Mouse (Mus musculus) intestine, postnatal 0 days (tissue): ENCODE results near the gene Rap1gds1. TPM values are rescaled to one million over a fixed set of nuclear protein-coding genes. Genes with fewer than 3 reads are reported as not detected.

ENCODE experiments used
- ATAC-seq: fragments of 200-750 bp; cut with Nextera tagmentation; 2 replicates; pipeline ENCODE4 v1.8.0; 2017; ENCODE audit warnings: mild to moderate bottlenecking, moderate TSS enrichment, moderate library complexity
- H3K27ac ChIP-seq: fragments of 300-500 bp; sonication (generic); 2 replicates; pipeline ENCODE4 v1.5.1; 2014; ENCODE audit warnings: mild to moderate bottlenecking, low read depth, low read length, moderate library complexity
- H3K27me3 ChIP-seq: fragments of 300-500 bp; sonication (generic); replicated peaks from 2 replicates; pipeline ENCODE4 v1.6.1; 2014; ENCODE audit warnings: low read length, mixed read lengths; ENCODE audit not compliant: control insufficient read depth, insufficient read depth
- H3K36me3 ChIP-seq: fragments of 300-500 bp; sonication (generic); 2 replicates; pipeline ENCODE4 v1.6.1; 2014; ENCODE audit warnings: mild to moderate bottlenecking, moderate library complexity; ENCODE audit not compliant: control insufficient read depth, insufficient read depth
- H3K4me1 ChIP-seq: fragments of 300-500 bp; sonication (generic); replicated peaks from 2 replicates; pipeline ENCODE4 v1.6.1; 2014; ENCODE audit warnings: antibody characterized with exemption, low read length, mixed read lengths; ENCODE audit not compliant: control insufficient read depth, insufficient read depth
- H3K4me2 ChIP-seq: fragments of 300-500 bp; sonication (generic); replicated peaks from 2 replicates; pipeline ENCODE4 v1.6.1; 2014; ENCODE audit warnings: low read depth, mild to moderate bottlenecking, moderate library complexity
- H3K4me3 ChIP-seq: fragments of 300-500 bp; sonication (generic); 2 replicates; pipeline ENCODE4 v1.5.1; 2014; ENCODE audit warnings: low read depth, low read length
- H3K9ac ChIP-seq: fragments of 300-500 bp; sonication (generic); 2 replicates; pipeline ENCODE4 v1.6.1; 2014; ENCODE audit warnings: mild to moderate bottlenecking, low read depth, low read length
- H3K9me3 ChIP-seq: fragments of 300-500 bp; sonication (generic); 2 replicates; pipeline ENCODE4 v1.6.1; 2016; ENCODE audit warnings: mixed run types; ENCODE audit not compliant: control insufficient read depth
- CTCF ChIP-seq: sonication (generic); IDR thresholded peaks from 2 replicates; pipeline ENCODE4 v1.5.1; 2016; ENCODE audit warnings: low read depth, mild to moderate bottlenecking, control low read depth, antibody characterized with exemption, moderate library complexity
- WGBS: fragments of 180-500 bp; shearing (Covaris S2); extraction: QIAGEN DNeasy Blood & Tissue Kit; methylation state at CpG from one replicate; pipeline ENCODE4 v1.1.7; 2014; 5-methylcytosine and 5-hydroxymethylcytosine counted together
- polyA plus RNA-seq: library from polyadenylated mRNA; unstranded; fragments of >200 nt; fragmentation: Nextera tagmentation; extraction: Ambion mirVana; gene quantifications from 2 replicates; pipeline ENCODE4 v1.2.1, GENCODE M21; 2015

Rap1gds1 gene
- polyA plus RNA-seq, 1 experiment from 2014 or later: 17.9 TPM

DNA sequence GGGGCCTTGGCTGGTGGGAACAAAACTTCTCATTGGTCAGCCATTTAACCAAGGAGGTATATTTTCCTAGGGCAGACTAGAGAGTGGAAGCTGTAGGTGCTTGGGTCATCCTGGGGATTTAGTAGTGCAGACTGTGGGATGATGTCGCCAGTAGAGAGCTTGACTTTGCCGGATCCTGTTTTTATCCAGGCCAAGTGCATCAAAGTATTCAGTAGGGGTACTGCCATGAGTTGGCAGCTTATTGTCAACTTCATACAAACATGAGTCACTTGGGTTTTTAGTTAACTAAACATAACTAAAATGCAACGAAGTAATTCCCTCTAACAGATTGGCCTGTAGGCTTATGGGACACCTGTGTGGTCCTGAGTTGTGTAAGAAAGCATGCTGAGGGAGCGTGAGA lies 158.4 kb downstream of the Rap1gds1 start:
- Histone ChIP-seq H3K4me2 (no peak overlapping the region), H3K27me3 (no peaks in the 10 kb centered on the region), H3K27ac (no peak overlapping the region), H3K9ac (no peak overlapping the region), H3K4me3 (no peak overlapping the region), H3K9me3 (no peaks in the 10 kb centered on the region), H3K4me1 (no peaks in the 10 kb centered on the region), H3K36me3 (no peaks in the 10 kb centered on the region)
- 88% methylated on average over 4 of the region's 4 CpGs for WGBS
- TF ChIP-seq CTCF: no peak
- no peak for ATAC-seq

DNA sequence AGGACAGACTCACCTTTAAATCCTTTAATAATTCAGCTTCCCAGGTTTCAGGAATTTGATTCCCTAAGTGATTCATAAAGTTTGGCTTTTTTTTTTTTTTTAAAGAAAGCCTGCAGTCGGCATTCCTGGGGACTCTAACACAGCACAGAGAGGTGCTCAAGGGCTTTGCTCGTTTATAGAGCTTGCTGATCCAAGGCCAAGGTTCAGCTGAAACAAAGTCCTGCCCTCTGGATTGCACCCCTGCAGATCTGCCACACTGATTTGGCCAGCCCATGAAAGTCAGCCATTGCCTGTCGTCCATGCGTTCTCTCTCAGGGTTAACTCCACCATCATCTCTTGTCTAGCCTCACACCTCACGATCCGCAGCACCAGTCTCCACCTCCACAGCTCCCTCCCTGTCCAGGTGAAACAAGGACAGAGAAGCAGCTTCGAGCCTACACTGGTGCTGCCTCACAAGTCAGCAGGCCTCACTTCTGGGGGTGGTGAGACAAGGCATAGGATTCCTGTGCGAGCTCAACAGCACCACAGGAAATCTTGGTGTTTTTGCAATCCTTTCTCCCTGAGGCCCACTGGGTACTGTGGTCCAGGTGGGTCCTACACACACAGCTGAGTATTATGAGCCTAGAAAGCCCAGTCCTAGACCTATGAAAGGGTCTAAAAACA lies 160.2 kb downstream of the Rap1gds1 start:
- Histone ChIP-seq H3K36me3 (no peaks in the 10 kb centered on the region), H3K27me3 (no peaks in the 10 kb centered on the region), H3K27ac (no peak overlapping the region), H3K4me2 (no peak overlapping the region), H3K4me1 (no peaks in the 10 kb centered on the region), H3K4me3 (no peak overlapping the region), H3K9me3 (no peaks in the 10 kb centered on the region), H3K9ac (no peak overlapping the region)
- peak; percentile 53; the same call in 1 of the 2 replicates for ATAC-seq
- 34% methylated on average over 8 of the region's 8 CpGs for WGBS
- no peak for TF ChIP-seq CTCF

DNA sequence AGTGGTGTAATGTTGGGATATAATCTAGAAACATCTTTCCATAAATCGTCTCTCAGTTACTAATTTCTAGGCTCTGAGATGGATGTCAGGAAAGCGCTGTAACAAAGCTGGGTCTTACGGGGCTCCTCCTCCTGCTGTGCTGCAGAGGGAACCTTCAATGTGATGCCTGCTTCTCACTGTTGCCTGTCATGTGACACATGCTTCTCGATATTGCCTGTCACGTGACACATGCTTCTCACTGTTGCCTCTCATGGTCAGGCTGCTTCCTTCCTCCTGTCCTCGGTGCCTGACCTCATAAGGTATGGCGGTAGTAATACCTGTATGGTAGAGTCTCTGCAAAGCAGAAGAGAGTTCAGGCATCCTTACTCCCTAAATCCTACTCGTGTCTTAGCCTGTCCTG lies 162.5 kb downstream of the Rap1gds1 start:
- H3K27ac ChIP-seq: no peak overlapping the region
- no peak overlapping the region for H3K4me2 ChIP-seq
- no peaks in the 10 kb centered on the region for H3K9me3 ChIP-seq
- no peaks in the 10 kb centered on the region for H3K4me1 ChIP-seq
- no peaks in the 10 kb centered on the region for H3K36me3 ChIP-seq
- no peaks in the 10 kb centered on the region for H3K27me3 ChIP-seq
- no peak overlapping the region for H3K4me3 ChIP-seq
- 91% methylated on average over 8 of the region's 8 CpGs for whole genome bisulfite sequencing
- no peak overlapping the region for H3K9ac ChIP-seq
- TF ChIP-seq CTCF: no peak
- no peak for ATAC-seq

DNA sequence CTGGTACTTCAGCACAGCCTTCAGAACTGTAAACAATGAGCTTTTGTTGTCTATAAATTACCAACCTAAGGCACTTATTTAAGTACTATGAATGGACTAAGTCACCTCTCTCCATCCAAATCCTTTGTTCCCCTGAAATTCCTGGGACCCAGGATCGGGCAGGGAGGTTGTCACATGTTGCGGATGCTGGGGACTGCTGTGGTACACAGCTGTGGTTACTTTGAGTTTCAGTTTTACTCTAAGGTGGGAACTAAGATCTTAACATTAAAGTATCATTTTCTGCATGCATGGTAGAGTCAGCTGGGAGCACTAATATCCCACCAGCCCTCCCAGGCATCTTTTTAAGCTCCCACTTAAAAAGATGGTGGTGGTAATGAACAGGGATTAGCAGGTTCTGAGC lies 165.7 kb downstream of the Rap1gds1 start:
- Histone ChIP-seq H3K27ac (no peak overlapping the region), H3K36me3 (no peaks in the 10 kb centered on the region), H3K4me1 (no peaks in the 10 kb centered on the region), H3K4me3 (no peak overlapping the region), H3K27me3 (no peaks in the 10 kb centered on the region), H3K9ac (no peak overlapping the region), H3K9me3 (no peaks in the 10 kb centered on the region), H3K4me2 (no peak overlapping the region)
- WGBS: 79% methylated on average over 2 of the region's 2 CpGs
- no peak for ATAC-seq
- no peak for TF ChIP-seq CTCF

DNA sequence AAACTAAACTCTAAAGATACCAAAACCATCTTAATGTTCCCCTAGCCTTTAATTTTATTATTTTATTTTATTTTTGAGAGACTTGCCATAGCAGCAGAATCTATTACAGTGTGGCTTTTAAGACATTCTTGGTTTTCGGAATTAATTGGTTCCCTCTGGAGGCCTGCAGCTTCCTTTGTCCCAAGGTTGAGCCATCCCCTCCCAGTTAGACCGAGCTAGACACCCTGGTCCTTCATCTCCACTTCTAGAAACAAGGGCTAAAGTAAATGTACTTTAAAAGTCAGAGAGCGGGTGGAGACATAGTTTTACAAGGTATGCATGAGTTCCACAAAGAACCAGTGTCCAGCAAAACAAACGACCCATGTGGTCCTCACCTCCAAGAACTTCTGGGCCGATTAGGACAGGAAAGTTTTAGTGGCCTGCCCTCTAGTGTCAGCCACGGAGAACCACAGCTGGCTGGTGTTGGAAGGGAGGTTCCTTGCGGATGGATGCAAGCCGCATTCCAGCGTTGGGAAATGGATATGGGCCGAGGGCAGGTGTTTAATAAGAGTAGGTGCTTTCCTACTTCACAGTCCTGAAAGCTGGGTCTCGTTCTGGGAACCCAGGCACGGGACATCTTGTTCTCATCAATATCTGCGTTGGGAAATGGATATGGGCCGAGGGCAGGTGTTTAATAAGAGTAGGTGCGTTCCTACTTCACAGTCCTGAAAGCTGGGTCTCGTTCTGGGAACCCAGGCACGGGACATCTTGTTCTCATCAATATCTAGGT lies 168.7 kb downstream of the Rap1gds1 start:
- WGBS: 31% methylated on average over 17 of the region's 17 CpGs

DNA sequence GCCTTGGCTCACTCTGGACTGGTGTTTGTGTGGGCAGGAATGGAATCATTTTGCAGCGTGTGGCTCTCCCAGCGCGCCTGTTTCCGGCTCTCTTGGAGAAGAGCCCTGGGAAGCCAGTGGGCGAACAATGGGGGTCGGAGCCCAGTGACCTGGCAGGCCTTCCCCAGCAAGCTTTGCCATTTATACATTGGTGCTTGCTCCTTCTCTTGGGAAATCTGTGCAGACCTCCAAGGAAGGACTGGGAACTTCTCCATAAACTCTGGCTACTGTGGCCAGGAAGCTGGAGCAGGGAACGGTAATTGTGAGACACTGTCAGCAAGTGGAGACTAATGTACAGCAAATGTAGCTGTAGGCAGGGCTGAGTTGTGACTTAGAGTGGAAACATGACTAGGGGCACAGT lies 169.3 kb downstream of the Rap1gds1 start:
- Histone ChIP-seq H3K4me2 (no peak overlapping the region), H3K4me3 (no peak overlapping the region), H3K36me3 (no peaks in the 10 kb centered on the region), H3K27ac (no peak overlapping the region), H3K9ac (no peak overlapping the region), H3K9me3 (no peaks in the 10 kb centered on the region), H3K4me1 (no peaks in the 10 kb centered on the region), H3K27me3 (no peaks in the 10 kb centered on the region)
- no peak for TF ChIP-seq CTCF
- no peak for ATAC-seq
- 70% methylated on average over 7 of the region's 7 CpGs for WGBS

More for the DNA sequence above, 168.7 kb downstream of the Rap1gds1 start:
- H3K27me3 ChIP-seq: no peaks in the 10 kb centered on the region
- H3K4me1 ChIP-seq: no peaks in the 10 kb centered on the region
- no peak overlapping the region for H3K4me3 ChIP-seq
- no peak overlapping the region for H3K9ac ChIP-seq
- no peaks in the 10 kb centered on the region for H3K36me3 ChIP-seq
- ATAC-seq: peak; percentile 49; the same call in 1 of the 2 replicates
- H3K4me2 ChIP-seq: no peak overlapping the region
- peak; percentile 94 for TF ChIP-seq CTCF
- no peak overlapping the region for H3K27ac ChIP-seq
- no peaks in the 10 kb centered on the region for H3K9me3 ChIP-seq
